Mouse (Mus musculus): ENCODE data around the gene Jmjd1c. TPM values are rescaled to one million over a fixed set of nuclear protein-coding genes. Genes with fewer than 3 reads are reported as not detected.

Gene Jmjd1c
- polyA plus RNA-seq, 1 experiment from 2014 or later, result 21.9 TPM

DNA sequence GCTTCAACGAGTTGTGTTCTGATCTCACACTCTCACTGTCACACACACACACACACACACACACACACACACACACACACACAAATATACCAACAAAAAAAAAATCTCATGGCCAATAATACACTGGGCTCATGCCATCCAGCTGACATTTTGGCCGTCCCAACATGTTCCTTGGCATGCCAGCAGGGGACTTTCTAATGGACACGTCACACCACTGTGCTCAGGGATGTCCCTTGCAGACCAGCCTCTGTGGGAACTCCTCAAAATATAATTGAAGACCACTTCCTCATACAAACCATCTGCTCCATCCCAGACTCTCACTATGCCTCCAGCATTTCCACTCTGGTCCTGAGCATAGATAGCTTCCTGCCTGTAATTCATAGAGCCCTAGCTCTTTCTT, 29.5 kb upstream of the Jmjd1c start:
- H3K4me1 ChIP-seq (ENCODE audit: control insufficient read depth, insufficient read depth, low read length), result peaks cover 11% of the 10 kb centered on the region
- no peaks in the 10 kb centered on the region for H3K36me3 ChIP-seq (ENCODE audit: control insufficient read depth, insufficient read depth, low read length)
- no peak for ATAC-seq
- H3K27me3 ChIP-seq (replicated peaks; ENCODE audit: control insufficient read depth, insufficient read depth, low read length), result no peaks in the 10 kb centered on the region
- H3K27ac ChIP-seq (ENCODE audit: low read length), result no peak overlapping the region
- no peak overlapping the region for H3K4me3 ChIP-seq (ENCODE audit: low read length)
- H3K9ac ChIP-seq (ENCODE audit: low read depth, low read length), result no peak overlapping the region
- H3K9me3 ChIP-seq (ENCODE audit: control insufficient read depth, low read length), result no peaks in the 10 kb centered on the region
- WGBS, result 87% methylated on average over 3 of the region's 3 CpGs
- no peak overlapping the region for H3K4me2 ChIP-seq (ENCODE audit: low read depth, low read length)

- Histone ChIP-seq H3K27ac (ENCODE audit: low read length) (no peak overlapping the region), H3K27me3 (replicated peaks; ENCODE audit: control insufficient read depth, insufficient read depth, low read length) (no peaks in the 10 kb centered on the region), H3K9ac (ENCODE audit: low read depth, low read length) (no peak overlapping the region), H3K4me3 (ENCODE audit: low read length) (no peak overlapping the region), H3K4me2 (ENCODE audit: low read depth, low read length) (no peak overlapping the region), H3K9me3 (ENCODE audit: control insufficient read depth, low read length) (no peaks in the 10 kb centered on the region), H3K4me1 (ENCODE audit: control insufficient read depth, insufficient read depth, low read length) (peaks cover 9% of the 10 kb centered on the region), H3K36me3 (ENCODE audit: control insufficient read depth, insufficient read depth, low read length) (no peaks in the 10 kb centered on the region)
- ATAC-seq, result no peak
- 84% methylated on average over 10 of the region's 10 CpGs for WGBS
These were observed 26.9 kb upstream of the Jmjd1c start for GRCm38 (mm10) chr10:67069013-67069412.

GRCm38 (mm10) chr10:67071389-67071788, 24.5 kb upstream of the Jmjd1c start:
- H3K27me3 ChIP-seq (replicated peaks; ENCODE audit: control insufficient read depth, insufficient read depth, low read length), result no peaks in the 10 kb centered on the region
- H3K4me2 ChIP-seq (ENCODE audit: low read depth, low read length), result no peak overlapping the region
- no peak overlapping the region for H3K9ac ChIP-seq (ENCODE audit: low read depth, low read length)
- H3K9me3 ChIP-seq (ENCODE audit: control insufficient read depth, low read length), result no peaks in the 10 kb centered on the region
- 66% methylated on average over 4 of the region's 4 CpGs for WGBS
- H3K27ac ChIP-seq (ENCODE audit: low read length), result no peak overlapping the region
- no peaks in the 10 kb centered on the region for H3K36me3 ChIP-seq (ENCODE audit: control insufficient read depth, insufficient read depth, low read length)
- ATAC-seq, result no peak
- H3K4me3 ChIP-seq (ENCODE audit: low read length), result no peak overlapping the region
- H3K4me1 ChIP-seq (ENCODE audit: control insufficient read depth, insufficient read depth, low read length), result peaks cover 2% of the 10 kb centered on the region; the same call in 1 of the 2 replicates

DNA sequence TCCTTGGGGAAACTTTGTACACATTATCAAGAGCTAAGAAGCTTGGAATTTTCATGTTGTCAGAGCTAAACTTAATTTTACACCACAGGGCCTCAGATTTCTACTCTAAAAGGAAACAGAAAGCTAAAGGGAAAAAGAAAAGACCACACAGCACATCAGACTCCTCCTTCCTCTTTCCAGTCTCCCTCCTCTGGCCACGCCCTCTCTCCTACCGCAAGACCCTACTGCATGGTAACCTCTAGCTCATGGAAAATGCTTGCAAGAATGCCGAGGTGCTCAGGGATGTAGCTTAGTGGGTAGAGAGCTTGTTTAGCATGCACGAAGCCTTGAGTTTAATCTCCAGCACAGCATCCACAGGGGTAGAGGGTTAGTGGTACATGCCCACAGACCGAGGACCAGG, 24.0 kb upstream of the Jmjd1c start:
- no peaks in the 10 kb centered on the region for H3K4me1 ChIP-seq (ENCODE audit: control insufficient read depth, insufficient read depth, low read length)
- no peaks in the 10 kb centered on the region for H3K9me3 ChIP-seq (ENCODE audit: control insufficient read depth, low read length)
- H3K27ac ChIP-seq (ENCODE audit: low read length), result no peak overlapping the region
- H3K4me3 ChIP-seq (ENCODE audit: low read length), result no peak overlapping the region
- H3K9ac ChIP-seq (ENCODE audit: low read depth, low read length), result no peak overlapping the region
- ATAC-seq, result no peak
- WGBS, result 80% methylated on average over 5 of the region's 5 CpGs
- no peaks in the 10 kb centered on the region for H3K36me3 ChIP-seq (ENCODE audit: control insufficient read depth, insufficient read depth, low read length)
- H3K4me2 ChIP-seq (ENCODE audit: low read depth, low read length), result no peak overlapping the region
- no peaks in the 10 kb centered on the region for H3K27me3 ChIP-seq (replicated peaks; ENCODE audit: control insufficient read depth, insufficient read depth, low read length)

GRCm38 (mm10) chr10:67072600-67072999, 23.3 kb upstream of the Jmjd1c start:
- Histone ChIP-seq H3K4me3 (ENCODE audit: low read length) (no peak overlapping the region), H3K4me2 (ENCODE audit: low read depth, low read length) (no peak overlapping the region), H3K36me3 (ENCODE audit: control insufficient read depth, insufficient read depth, low read length) (no peaks in the 10 kb centered on the region), H3K27me3 (replicated peaks; ENCODE audit: control insufficient read depth, insufficient read depth, low read length) (no peaks in the 10 kb centered on the region), H3K4me1 (ENCODE audit: control insufficient read depth, insufficient read depth, low read length) (no peaks in the 10 kb centered on the region), H3K9ac (ENCODE audit: low read depth, low read length) (no peak overlapping the region), H3K27ac (ENCODE audit: low read length) (no peak overlapping the region), H3K9me3 (ENCODE audit: control insufficient read depth, low read length) (no peaks in the 10 kb centered on the region)
- 95% methylated on average over 4 of the region's 4 CpGs for WGBS
- no peak for ATAC-seq

- no peaks in the 10 kb centered on the region for H3K27me3 ChIP-seq (replicated peaks; ENCODE audit: control insufficient read depth, insufficient read depth, low read length)
- H3K9me3 ChIP-seq (ENCODE audit: control insufficient read depth, low read length), result no peaks in the 10 kb centered on the region
- H3K27ac ChIP-seq (ENCODE audit: low read length), result no peak overlapping the region
- no peak for ATAC-seq
- no peak overlapping the region for H3K4me3 ChIP-seq (ENCODE audit: low read length)
- H3K4me2 ChIP-seq (ENCODE audit: low read depth, low read length), result no peak overlapping the region
- WGBS, result 94% methylated on average over 8 of the region's 8 CpGs
- H3K36me3 ChIP-seq (ENCODE audit: control insufficient read depth, insufficient read depth, low read length), result no peaks in the 10 kb centered on the region
- H3K4me1 ChIP-seq (ENCODE audit: control insufficient read depth, insufficient read depth, low read length), result no peaks in the 10 kb centered on the region
- H3K9ac ChIP-seq (ENCODE audit: low read depth, low read length), result no peak overlapping the region
These were observed 22.3 kb upstream of the Jmjd1c start for GRCm38 (mm10) chr10:67073577-67073976.

GRCm38 (mm10) chr10:67075931-67076878, 19.7 kb upstream of the Jmjd1c start:
- no peak overlapping the region for H3K9ac ChIP-seq (ENCODE audit: low read depth, low read length)
- no peak for ATAC-seq
- no peaks in the 10 kb centered on the region for H3K9me3 ChIP-seq (ENCODE audit: control insufficient read depth, low read length)
- no peak overlapping the region for H3K27ac ChIP-seq (ENCODE audit: low read length)
- no peak overlapping the region for H3K4me2 ChIP-seq (ENCODE audit: low read depth, low read length)
- no peaks in the 10 kb centered on the region for H3K27me3 ChIP-seq (replicated peaks; ENCODE audit: control insufficient read depth, insufficient read depth, low read length)
- WGBS, result 74% methylated on average over 21 of the region's 21 CpGs
- H3K4me1 ChIP-seq (ENCODE audit: control insufficient read depth, insufficient read depth, low read length), result 0 out of 2 replicates have a peak, but pooled peaks cover 2% of the 10 kb centered on the region
- no peaks in the 10 kb centered on the region for H3K36me3 ChIP-seq (ENCODE audit: control insufficient read depth, insufficient read depth, low read length)
- no peak overlapping the region for H3K4me3 ChIP-seq (ENCODE audit: low read length)

DNA sequence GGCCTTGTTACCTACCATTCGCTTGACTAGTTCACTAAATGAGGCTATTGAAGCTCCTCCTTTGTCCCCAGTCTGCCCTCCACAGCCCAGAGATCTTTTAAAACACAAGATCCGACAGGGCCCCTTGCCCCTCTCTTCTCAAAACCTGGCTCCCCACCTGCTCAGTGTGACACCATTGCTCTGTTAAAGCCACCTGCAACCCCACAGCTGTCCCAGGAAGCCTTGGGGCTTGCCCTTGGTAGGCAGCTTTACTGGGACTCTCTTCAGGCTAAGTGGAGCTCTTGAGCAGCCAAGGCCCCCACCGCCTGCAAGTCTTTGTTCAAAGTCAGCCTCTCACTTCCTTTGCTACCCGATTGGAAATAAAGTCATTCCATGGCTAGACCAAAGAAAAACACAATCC, 16.9 kb upstream of the Jmjd1c start:
- Histone ChIP-seq H3K36me3 (ENCODE audit: control insufficient read depth, insufficient read depth, low read length) (no peaks in the 10 kb centered on the region), H3K4me1 (ENCODE audit: control insufficient read depth, insufficient read depth, low read length) (0 out of 2 replicates have a peak, but pooled peaks cover 2% of the 10 kb centered on the region), H3K27me3 (replicated peaks; ENCODE audit: control insufficient read depth, insufficient read depth, low read length) (no peaks in the 10 kb centered on the region), H3K27ac (ENCODE audit: low read length) (no peak overlapping the region), H3K9me3 (ENCODE audit: control insufficient read depth, low read length) (no peaks in the 10 kb centered on the region), H3K4me2 (ENCODE audit: low read depth, low read length) (no peak overlapping the region), H3K4me3 (ENCODE audit: low read length) (no peak overlapping the region), H3K9ac (ENCODE audit: low read depth, low read length) (no peak overlapping the region)
- ATAC-seq, result no peak
- 75% methylated on average over 4 of the region's 4 CpGs for WGBS

GRCm38 (mm10) chr10:67081206-67082007, 14.5 kb upstream of the Jmjd1c start:
- H3K9me3 ChIP-seq (ENCODE audit: control insufficient read depth, low read length), result no peaks in the 10 kb centered on the region
- peaks cover 8% of the 10 kb centered on the region for H3K4me1 ChIP-seq (ENCODE audit: control insufficient read depth, insufficient read depth, low read length)
- H3K27ac ChIP-seq (ENCODE audit: low read length), result no peak overlapping the region
- H3K4me3 ChIP-seq (ENCODE audit: low read length), result no peak overlapping the region
- 77% methylated on average over 18 of the region's 18 CpGs for whole genome bisulfite sequencing
- H3K4me2 ChIP-seq (ENCODE audit: low read depth, low read length), result no peak overlapping the region
- H3K9ac ChIP-seq (ENCODE audit: low read depth, low read length), result no peak overlapping the region
- H3K36me3 ChIP-seq (ENCODE audit: control insufficient read depth, insufficient read depth, low read length), result no peaks in the 10 kb centered on the region
- H3K27me3 ChIP-seq (replicated peaks; ENCODE audit: control insufficient read depth, insufficient read depth, low read length), result no peaks in the 10 kb centered on the region
- ATAC-seq, result peak; percentile 52

Data from intestine, embryonic 16.5 days (tissue).